Mouse (Mus musculus) embryo, embryonic 10.5 days (tissue): ENCODE results near the gene Cct3.
A peak's percentile ranks its signal among the peaks of the same experiment; 100 is the strongest.
"Not testable (repeated sequence)": the region's sequence is repeated elsewhere in the genome, so short reads cannot be mapped to it uniquely, and the experiment has no call there.

Source experiments
- DNase-seq: peaks from one replicate; pipeline ENCODE4 v3.0.0-alpha.2; 2015; ENCODE audit warnings: low spot score

Cct3 gene

GRCm38 (mm10) chr3:88296561-88297318, at the start of gene Cct3, which contains the start of gene Tsacc:
Gene Cct3, plus strand, starts transcription at chr3:88297116.
Gene Tsacc, minus strand, starts transcription at chr3:88296999.
- peak; percentile 99 for DNase-seq

- no peak for DNase-seq
These were observed 49.2 kb upstream of the Cct3 start for GRCm38 (mm10) chr3:88247666-88248065.

DNA sequence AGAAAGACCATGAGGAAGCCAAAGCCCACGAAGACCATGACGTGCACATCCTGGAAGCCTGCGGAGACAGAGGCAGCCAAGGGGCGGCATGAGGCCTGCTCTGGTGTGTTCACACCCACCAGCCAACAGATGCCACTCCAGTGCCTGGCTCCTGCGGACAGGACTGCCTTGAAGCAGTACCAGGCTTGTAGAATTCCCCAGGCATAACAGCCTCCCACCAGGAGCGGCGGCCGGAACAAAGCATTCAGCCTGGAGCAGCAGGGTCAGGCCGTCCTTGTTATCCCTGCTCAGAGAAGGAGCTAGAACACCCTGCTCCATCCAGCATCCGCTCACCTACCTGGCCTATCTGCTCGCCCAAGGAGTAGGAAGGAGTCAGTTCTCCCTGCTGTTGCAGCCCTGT, 48.5 kb upstream of the Cct3 start:
- no peak for DNase-seq

DNA sequence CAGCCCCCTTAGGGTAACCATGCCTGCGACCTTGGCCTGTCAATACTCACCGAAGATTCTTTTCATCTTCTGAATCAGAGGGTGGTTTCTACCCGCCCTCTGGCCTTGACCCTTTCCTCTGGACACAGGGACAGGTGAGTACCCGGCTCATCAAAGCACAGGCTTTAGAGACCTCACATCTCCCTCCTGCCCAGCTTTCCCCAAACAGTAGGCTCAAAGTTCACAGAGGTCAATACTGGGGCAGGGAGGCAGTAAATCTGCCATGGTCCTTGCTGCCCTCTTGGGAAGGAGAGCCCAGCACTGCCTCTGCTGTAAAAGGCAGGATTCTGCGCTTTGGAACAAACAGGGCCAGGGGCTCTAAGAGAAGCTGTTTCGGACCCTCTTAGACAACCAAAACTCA, 44.2 kb upstream of the Cct3 start:
- DNase-seq: no peak

DNA sequence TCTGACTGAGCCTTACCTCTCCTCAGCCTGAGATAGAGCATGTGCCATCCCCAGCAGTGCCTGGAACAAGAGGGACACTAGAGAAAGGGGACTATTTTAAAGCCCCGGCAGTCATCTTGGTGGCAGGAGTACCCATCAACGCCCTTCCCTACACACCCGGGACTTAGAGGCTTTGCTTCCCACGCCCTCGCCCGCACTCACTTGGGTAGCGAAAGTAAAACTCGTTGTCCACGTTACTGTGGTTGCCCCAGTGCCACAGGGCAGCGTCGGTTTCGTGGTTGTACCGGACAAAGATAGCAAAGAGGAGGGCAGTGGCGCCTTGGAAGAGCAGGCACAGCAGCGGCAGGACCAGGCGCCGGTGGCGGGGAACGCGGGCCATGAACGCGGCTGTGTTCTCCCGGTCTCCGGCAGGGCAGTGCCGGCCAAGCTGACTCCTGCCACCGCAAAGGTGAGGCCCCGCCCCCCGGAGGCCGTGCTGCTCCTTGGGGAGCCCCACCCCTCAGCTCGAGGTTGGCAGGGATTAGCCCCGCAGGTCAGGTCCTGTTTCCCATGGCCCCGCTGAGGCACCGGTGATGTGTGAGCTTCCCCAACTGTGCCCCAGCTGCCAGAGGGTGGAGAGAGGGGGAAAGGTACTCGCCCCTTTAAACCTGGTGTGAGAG, 42.5 kb upstream of the Cct3 start, which contains the start of gene Rhbg:
Rhbg (minus strand) TSS at position 442 of the 659 bp plus-strand sequence.
- no peak for DNase-seq

DNA sequence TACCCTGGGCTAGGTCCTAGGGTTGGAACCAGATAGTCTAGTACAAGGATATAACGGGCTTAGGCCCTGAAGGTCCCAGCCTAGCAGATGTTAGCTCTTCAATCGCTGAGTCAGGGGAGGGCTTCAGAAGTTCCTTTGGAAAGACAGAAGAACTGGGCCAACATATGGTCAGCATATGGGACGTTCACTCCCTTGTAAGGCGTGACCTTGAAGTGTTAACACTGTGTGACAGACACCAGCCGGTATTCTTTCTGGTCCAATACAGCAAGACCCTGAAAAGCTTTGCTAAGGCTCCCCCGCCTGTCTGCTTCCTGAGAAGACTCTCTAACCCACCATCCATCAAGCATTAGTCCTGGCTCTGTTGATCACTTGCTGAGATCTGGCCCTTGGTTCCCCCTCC, 41.0 kb upstream of the Cct3 start:
- DNase-seq: no peak

DNA sequence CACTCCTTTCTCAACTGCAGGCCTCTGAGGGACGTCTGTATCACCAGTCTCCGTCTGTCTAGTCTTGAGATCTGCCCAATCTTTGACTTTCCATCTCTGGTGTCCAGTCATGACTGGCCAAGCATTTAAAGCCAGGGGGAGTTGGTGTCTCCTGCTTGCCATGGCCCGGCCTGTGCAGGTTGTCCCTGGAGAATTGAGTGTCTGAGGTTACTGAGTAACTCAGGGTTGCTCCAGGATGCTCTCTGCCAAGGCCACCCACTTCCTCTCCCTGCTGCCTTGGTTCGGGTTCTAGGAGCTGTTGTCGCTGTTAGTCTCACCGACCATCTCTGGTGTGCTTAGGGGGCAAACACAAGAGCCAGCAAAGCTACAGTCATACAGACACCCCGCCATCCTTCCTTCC, 40.5 kb upstream of the Cct3 start:
- no peak for DNase-seq

DNA sequence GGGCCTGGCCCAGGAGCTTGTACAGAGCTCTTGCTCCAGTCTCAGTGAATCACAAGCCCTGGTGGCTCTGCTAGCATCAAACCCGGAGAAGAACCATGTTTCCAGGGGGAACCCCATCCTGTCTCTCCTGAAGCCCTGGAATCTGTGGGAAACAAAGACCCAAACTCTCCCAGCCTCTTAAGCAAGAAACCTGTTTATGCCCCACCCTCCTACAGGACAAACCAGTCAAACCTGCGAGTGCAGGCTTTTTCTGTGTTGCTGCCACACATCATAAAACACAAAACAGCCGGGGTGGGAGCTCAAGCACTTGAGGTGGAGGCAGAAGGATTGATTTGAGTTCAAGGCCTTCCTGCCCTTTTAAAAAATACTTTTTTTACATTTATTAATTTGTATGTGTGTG, 34.6 kb upstream of the Cct3 start:
- no peak for DNase-seq

GRCm38 (mm10) chr3:88268014-88268413, 28.9 kb upstream of the Cct3 start:
- DNase-seq: not testable (repeated sequence)

DNA sequence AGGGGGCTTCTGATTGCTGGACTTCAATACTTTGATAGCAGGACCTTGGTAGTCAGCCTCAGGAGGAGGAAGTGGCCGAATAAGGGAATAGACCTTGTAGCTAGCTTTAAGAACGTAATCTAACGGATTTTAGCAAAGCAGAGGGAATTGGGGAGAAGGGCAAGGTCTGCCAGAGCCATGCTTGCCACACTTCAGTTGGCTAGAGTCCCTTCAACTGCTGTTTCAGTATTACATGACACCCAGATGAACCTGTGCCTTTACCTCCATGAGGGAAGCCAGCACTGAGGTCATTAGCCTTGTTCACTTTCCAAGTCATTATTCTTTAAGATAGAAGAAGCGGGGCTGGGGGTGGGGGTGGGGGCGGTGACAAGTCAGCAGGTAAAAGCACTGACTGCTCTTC, 27.9 kb upstream of the Cct3 start:
- no peak for DNase-seq

DNA sequence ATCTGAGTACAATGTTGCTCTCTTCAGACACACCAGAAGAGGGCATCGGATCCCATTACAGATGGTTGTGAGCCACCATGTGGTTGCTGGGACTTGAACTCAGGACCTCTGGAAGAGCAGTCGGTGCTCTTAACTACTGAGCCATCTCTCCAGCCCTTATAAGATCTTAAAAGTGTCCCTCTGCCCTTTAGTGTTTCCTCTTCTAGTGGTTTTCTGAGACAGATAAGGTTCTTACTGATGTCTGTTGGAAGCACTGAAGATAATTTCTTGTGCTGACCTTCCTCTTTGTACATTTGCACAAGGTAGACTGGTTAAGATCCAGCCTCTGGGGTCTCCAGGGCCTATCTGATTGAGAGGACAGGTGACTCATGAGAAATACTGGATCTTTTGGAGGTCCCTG, 25.6 kb upstream of the Cct3 start:
- DNase-seq: not testable (repeated sequence)

- no peak for DNase-seq
These were observed 25.1 kb upstream of the Cct3 start for GRCm38 (mm10) chr3:88271859-88272258.

- DNase-seq: no peak
These were observed 22.9 kb upstream of the Cct3 start for GRCm38 (mm10) chr3:88274002-88274401.

GRCm38 (mm10) chr3:88276121-88276520, 20.8 kb upstream of the Cct3 start:
- DNase-seq: no peak

- peak; percentile 52 for DNase-seq
These were observed 20.3 kb upstream of the Cct3 start for GRCm38 (mm10) chr3:88276529-88277143.

DNA sequence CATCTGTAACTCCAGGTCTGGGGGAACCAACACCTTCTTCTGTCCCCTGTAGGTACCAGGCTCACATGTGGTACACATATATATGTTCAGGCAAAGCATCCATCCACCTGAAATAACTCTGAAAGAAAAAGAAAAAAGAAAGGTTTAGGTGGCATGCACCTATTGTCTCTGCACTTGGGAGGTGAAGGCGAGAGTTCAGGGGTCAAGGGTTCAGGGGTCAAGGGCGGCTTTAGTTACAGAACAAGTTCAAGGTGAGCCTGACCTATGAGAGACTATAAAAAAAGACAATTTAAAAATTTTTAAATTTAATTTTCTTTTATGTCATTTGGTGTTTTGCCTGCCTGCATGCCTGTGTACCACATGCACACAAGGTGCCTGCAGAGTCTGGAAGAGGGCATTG, 16.9 kb upstream of the Cct3 start:
- no peak for DNase-seq

- not testable (repeated sequence) for DNase-seq
These were observed 15.6 kb upstream of the Cct3 start for GRCm38 (mm10) chr3:88281141-88281916.

DNA sequence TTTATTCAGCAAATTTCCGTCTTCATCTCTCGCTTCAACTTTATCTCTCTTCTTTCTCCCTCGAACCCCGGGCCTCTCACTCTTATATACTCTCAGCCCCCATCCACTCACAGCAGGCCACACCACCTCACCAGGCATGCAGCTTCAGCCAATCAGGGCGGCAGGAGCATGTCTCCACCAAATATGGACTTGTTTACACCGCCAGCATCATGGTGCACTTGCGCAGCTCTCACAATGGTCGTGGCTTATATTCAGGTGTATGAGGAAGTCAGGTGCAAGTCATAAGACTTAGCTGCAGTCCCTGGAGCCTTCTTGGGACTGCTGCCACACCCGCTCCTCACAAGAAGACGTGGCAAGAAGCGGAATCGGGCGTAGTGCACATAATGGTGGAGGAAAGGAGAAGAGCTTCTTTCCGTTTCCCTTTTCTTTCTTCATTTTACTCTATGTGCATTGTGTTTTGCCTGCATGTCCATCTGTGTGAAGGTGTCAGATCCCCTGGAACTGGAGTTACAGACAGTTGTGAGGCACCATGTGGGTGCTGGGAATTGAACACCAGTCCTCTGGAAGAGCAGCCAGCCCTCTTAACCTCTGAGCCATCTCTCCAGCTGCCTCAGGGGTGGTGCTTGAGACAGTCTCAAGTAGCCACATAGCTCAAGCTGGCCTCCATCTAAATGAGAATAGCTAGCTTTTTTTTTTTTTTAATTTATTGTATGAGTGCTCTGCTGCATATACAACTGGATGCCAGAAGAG, 11.9 kb upstream of the Cct3 start:
- not testable (repeated sequence) for DNase-seq

GRCm38 (mm10) chr3:88285565-88285895, 11.4 kb upstream of the Cct3 start:
- not testable (repeated sequence) for DNase-seq

DNA sequence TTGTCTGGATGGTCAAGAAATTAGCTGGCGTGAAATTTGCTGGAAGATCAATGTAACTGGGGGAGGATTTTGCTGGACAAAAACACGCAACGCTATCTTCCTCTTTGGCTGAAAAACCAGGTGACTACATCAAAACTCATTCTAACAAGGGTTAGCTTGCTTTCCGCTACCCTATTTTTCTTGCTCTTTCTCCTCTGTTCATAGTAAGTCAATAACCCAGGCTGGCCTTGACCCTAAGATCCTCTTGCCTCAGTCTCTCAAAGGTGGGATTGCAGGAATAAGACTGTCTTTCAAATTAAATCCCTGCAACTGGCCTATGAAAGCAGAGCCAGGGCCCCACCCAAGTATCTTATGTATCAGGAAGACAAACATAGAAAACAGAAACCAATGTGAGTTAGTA, 9.8 kb upstream of the Cct3 start, which contains the start of gene Gm38392:
Gm38392 (minus strand) TSS at position 101 of the 400 bp plus-strand sequence.
- DNase-seq: no peak

GRCm38 (mm10) chr3:88288133-88288713, 8.7 kb upstream of the Cct3 start:
- DNase-seq: not testable (repeated sequence)
